Mouse (Mus musculus): Measurements from ENCODE around the gene Trip12. TPM values are rescaled to one million over a fixed set of nuclear protein-coding genes. Genes with fewer than 3 reads are reported as not detected.

The Trip12 gene
- polyA plus RNA-seq, 2 experiments, result 76.9 to 87.3 TPM

DNA sequence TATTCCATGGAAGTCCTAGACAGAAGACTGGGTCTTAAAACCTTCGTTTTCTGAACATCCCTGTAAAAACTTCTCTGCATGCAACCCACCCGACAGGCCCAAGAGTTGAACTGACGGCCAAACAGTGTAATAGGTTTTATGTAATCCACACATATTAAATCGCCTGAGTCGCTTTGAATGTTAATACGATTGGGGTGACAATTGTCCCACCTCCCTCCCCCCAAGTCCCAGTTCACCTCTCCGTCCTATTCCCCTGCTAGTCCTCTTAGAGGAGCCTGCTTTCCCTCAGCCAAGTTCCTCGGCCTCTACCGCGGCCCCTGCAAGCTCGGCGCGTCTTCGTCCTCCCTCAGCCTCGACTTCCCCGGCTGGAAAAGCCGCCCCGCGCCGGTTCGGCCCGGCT, 2.2 kb downstream of the Trip12 start:
- Histone ChIP-seq H3K27ac (replicated peaks; ENCODE audit: low read depth, low read length) (peak overlapping the region; percentile 97), H3K36me3 (ENCODE audit: control insufficient read depth, insufficient read depth, low read length) (peaks cover 6% of the 10 kb centered on the region), H3K4me2 (replicated peaks; ENCODE audit: low read depth, low read length, severe bottlenecking) (peak overlapping the region; percentile 68), H3K4me1 (ENCODE audit: control insufficient read depth, insufficient read depth, low read length) (0 out of 2 replicates have a peak, but pooled peaks cover 5% of the 10 kb centered on the region), H3K9ac (ENCODE audit: low read depth, low read length, severe bottlenecking) (peak overlapping the region; percentile 97), H3K27me3 (ENCODE audit: control insufficient read depth, insufficient read depth, low read length) (no peaks in the 10 kb centered on the region), H3K9me3 (ENCODE audit: control insufficient read depth, low read length) (no peaks in the 10 kb centered on the region), H3K4me3 (replicated peaks; ENCODE audit: low read length) (peak overlapping the region; percentile 95)
- TF ChIP-seq POLR2A (IDR thresholded peaks at IDR 0.05; ENCODE audit: borderline replicate concordance, extremely low read depth, insufficient read depth, insufficient read length), result no peak
- no peak for DNase-seq (ENCODE audit: low spot score)
- under 1% methylated on average over 19 of the region's 22 CpGs for WGBS
- ATAC-seq (ENCODE audit: low FRiP score, low read depth), result no peak

DNA sequence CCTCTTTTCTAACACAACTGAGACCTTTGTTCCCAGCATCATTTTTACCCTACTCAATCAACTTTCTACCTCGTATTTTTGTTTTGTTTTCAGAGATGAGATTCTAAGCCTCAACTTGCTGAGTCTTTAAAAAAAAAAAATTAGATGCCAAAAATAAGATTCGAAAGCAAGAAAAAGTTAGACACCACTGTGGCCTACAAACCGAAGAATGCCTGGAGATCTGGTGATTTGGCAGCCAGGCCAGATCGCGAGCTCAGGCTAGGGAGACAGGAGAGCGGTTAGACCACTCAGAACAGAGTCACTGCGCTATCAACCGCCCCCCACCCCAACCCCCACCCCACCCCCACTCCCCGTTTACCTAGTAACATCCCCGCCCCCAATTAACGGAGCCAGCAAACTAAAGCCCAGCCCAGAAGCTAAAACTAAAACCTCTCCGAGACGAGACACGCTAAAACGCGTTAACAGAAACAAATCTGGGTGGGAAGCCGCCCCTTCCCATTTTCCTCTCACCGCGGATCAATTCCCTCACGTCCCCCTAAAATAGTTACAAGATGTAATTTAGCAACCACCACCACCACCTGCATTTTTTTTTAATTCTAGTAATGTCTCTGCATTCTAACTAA, 2.7 kb downstream of the Trip12 start:
- ATAC-seq (ENCODE audit: low FRiP score, low read depth), result no peak
- H3K9ac ChIP-seq (ENCODE audit: low read depth, low read length, severe bottlenecking), result peak overlapping the region; percentile 97
- peak overlapping the region; percentile 97; the same call in 1 of the 2 replicates for H3K27ac ChIP-seq (replicated peaks; ENCODE audit: low read depth, low read length)
- no peaks in the 10 kb centered on the region for H3K27me3 ChIP-seq (ENCODE audit: control insufficient read depth, insufficient read depth, low read length)
- no peaks in the 10 kb centered on the region for H3K9me3 ChIP-seq (ENCODE audit: control insufficient read depth, low read length)
- H3K4me3 ChIP-seq (replicated peaks; ENCODE audit: low read length), result peak overlapping the region; percentile 95
- DNase-seq (ENCODE audit: low spot score), result no peak
- WGBS, result 7% methylated on average over 20 of the region's 20 CpGs
- no peak for TF ChIP-seq POLR2A (IDR thresholded peaks at IDR 0.05; ENCODE audit: borderline replicate concordance, extremely low read depth, insufficient read depth, insufficient read length)
- H3K4me1 ChIP-seq (ENCODE audit: control insufficient read depth, insufficient read depth, low read length), result 0 out of 2 replicates have a peak, but pooled peaks cover 5% of the 10 kb centered on the region
- H3K4me2 ChIP-seq (replicated peaks; ENCODE audit: low read depth, low read length, severe bottlenecking), result peak overlapping the region; percentile 68
- peaks cover 12% of the 10 kb centered on the region for H3K36me3 ChIP-seq (ENCODE audit: control insufficient read depth, insufficient read depth, low read length)

DNA sequence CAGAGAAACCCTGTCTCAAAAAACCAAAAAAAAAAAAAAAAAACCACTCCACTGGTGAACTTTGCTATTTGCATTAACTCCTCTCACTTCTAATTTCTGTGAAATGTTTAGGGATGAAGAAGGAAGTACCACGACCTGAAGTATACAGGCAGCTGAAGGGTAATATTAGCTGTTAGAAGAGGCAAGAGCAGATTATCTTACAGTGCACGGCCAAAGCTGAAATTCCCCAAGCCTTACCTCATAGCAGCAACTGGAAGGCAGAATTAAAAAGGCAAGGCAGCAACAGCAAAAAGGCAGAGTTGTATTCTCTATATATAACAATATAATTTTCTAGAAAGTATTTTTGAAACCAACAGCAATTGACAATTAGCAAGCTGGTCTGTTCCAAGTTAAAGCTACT, 15.2 kb downstream of the Trip12 start:
- Histone ChIP-seq H3K27ac (replicated peaks; ENCODE audit: low read depth, low read length) (no peak overlapping the region), H3K4me3 (replicated peaks; ENCODE audit: low read length) (no peak overlapping the region), H3K9me3 (ENCODE audit: control insufficient read depth, low read length) (no peaks in the 10 kb centered on the region), H3K36me3 (ENCODE audit: control insufficient read depth, insufficient read depth, low read length) (peaks cover 23% of the 10 kb centered on the region), H3K4me2 (replicated peaks; ENCODE audit: low read depth, low read length, severe bottlenecking) (no peak overlapping the region), H3K27me3 (ENCODE audit: control insufficient read depth, insufficient read depth, low read length) (no peaks in the 10 kb centered on the region), H3K4me1 (ENCODE audit: control insufficient read depth, insufficient read depth, low read length) (no peaks in the 10 kb centered on the region), H3K9ac (ENCODE audit: low read depth, low read length, severe bottlenecking) (no peak overlapping the region)
- peak; percentile 62; the same call in 1 of the 2 replicates for ATAC-seq (ENCODE audit: low FRiP score, low read depth)
- peak; percentile 5 for DNase-seq (ENCODE audit: low spot score)
- WGBS, result 64% methylated on average over 2 of the region's 2 CpGs
- no peak for TF ChIP-seq POLR2A (IDR thresholded peaks at IDR 0.05; ENCODE audit: borderline replicate concordance, extremely low read depth, insufficient read depth, insufficient read length)

DNA sequence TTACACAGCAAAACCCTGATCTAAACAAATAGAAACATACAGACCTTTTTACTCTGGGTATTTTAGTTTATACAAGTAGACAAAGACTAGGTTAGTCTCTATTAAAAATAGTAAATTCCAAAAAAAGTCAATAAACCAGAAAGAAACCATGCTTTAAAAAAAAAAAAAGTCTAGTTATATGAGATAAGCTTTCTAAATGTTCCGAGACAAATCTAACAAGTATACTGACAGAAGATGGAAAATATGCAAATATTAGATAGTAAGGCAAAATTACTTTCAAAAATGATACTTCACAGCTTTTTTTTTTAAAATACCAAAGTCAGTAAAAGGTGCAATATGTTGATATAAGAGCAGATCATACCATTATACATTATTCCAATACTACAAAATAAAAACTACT, 22.7 kb downstream of the Trip12 start:
- H3K27ac ChIP-seq (replicated peaks; ENCODE audit: low read depth, low read length), result no peak overlapping the region
- no peaks in the 10 kb centered on the region for H3K27me3 ChIP-seq (ENCODE audit: control insufficient read depth, insufficient read depth, low read length)
- no peak overlapping the region for H3K4me3 ChIP-seq (replicated peaks; ENCODE audit: low read length)
- 84% methylated on average over 1 of the region's 1 CpGs for WGBS
- H3K9ac ChIP-seq (ENCODE audit: low read depth, low read length, severe bottlenecking), result no peak overlapping the region
- H3K9me3 ChIP-seq (ENCODE audit: control insufficient read depth, low read length), result no peaks in the 10 kb centered on the region
- DNase-seq (ENCODE audit: low spot score), result no peak
- TF ChIP-seq POLR2A (IDR thresholded peaks at IDR 0.05; ENCODE audit: borderline replicate concordance, extremely low read depth, insufficient read depth, insufficient read length), result no peak
- no peak overlapping the region for H3K4me2 ChIP-seq (replicated peaks; ENCODE audit: low read depth, low read length, severe bottlenecking)
- peaks cover 14% of the 10 kb centered on the region for H3K36me3 ChIP-seq (ENCODE audit: control insufficient read depth, insufficient read depth, low read length)
- H3K4me1 ChIP-seq (ENCODE audit: control insufficient read depth, insufficient read depth, low read length), result no peaks in the 10 kb centered on the region
- no peak for ATAC-seq (ENCODE audit: low FRiP score, low read depth)

DNA sequence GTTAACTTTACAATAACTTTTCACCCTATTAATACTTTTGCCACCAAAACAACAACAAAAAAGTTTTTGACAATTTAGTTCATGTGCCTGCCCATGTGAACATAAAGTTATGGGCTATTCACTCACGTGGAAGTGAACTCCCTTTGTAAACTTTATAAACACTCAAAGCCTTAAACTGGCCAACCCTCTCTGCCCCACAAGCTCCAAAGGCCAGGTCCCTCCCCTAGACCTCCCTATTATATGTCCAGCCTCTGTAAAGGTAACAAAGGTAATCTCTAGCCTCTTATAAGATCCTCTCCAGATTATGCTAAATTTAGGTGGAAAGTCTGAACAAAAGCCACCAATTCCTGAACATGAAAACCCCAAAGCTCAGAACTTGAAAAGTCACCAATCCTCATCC, 36.5 kb downstream of the Trip12 start:
- no peak overlapping the region for H3K27ac ChIP-seq (replicated peaks; ENCODE audit: low read depth, low read length)
- H3K27me3 ChIP-seq (ENCODE audit: control insufficient read depth, insufficient read depth, low read length), result no peaks in the 10 kb centered on the region
- H3K36me3 ChIP-seq (ENCODE audit: control insufficient read depth, insufficient read depth, low read length), result no peaks in the 10 kb centered on the region
- H3K9me3 ChIP-seq (ENCODE audit: control insufficient read depth, low read length), result no peaks in the 10 kb centered on the region
- 89% methylated on average over 1 of the region's 1 CpGs for WGBS
- ATAC-seq (ENCODE audit: low FRiP score, low read depth) (no peak), DNase-seq (ENCODE audit: low spot score) (no peak)
- H3K4me2 ChIP-seq (replicated peaks; ENCODE audit: low read depth, low read length, severe bottlenecking), result no peak overlapping the region
- no peak overlapping the region for H3K9ac ChIP-seq (ENCODE audit: low read depth, low read length, severe bottlenecking)
- H3K4me1 ChIP-seq (ENCODE audit: control insufficient read depth, insufficient read depth, low read length), result no peaks in the 10 kb centered on the region
- no peak overlapping the region for H3K4me3 ChIP-seq (replicated peaks; ENCODE audit: low read length)
- no peak for TF ChIP-seq POLR2A (IDR thresholded peaks at IDR 0.05; ENCODE audit: borderline replicate concordance, extremely low read depth, insufficient read depth, insufficient read length)
